Mouse (Mus musculus): ENCODE results near the gene Sec1.

GRCm38 (mm10) chr7:45716952-45717917 is 23.0 kb upstream of the Sec1 start:
- TF ChIP-seq CTCF (IDR thresholded peaks at IDR 0.05; ENCODE audit: borderline replicate concordance, insufficient read depth, low read length), result no peak
- TF ChIP-seq POLR2A (IDR thresholded peaks at IDR 0.05; ENCODE audit: low read depth, low read length), result no peak

All from embryonic fibroblast, embryonic 13.5 days (primary cell).